Mouse (Mus musculus): Measurements from ENCODE around the gene Ptafr. TPM values are rescaled to one million over a fixed set of nuclear protein-coding genes. Genes with fewer than 3 reads are reported as not detected.

The Ptafr gene
- total and polyA plus RNA-seq, 3 experiments, result 1.7 to 3.1 (median 1.8) TPM

DNA sequence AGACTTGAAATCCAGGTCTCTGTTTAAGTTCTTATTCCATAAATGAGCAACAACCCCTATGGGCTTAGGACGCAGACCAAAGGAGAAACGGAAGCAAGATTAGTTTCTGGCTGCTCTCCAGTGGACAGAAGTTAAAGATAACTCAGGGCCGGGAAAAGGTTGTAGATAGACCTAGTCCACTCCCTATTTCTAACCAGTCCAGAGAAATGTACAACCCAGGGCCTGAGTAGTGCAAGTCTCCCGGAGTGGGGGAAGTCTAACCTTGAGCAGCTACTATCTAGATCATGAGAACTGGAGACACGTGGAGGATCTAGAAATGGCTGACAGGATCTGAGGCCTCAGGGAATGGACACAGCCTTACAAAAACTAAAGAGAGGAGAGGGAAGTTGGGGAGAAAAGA is 31.4 kb upstream of the Ptafr start:
- Histone ChIP-seq H3K36me3 (ENCODE audit: control insufficient read depth, insufficient read depth, low read length) (peaks cover 4% of the 10 kb centered on the region; the same call in 1 of the 2 replicates), H3K4me3 (peak overlapping the region; percentile 90), H3K27ac (peak overlapping the region; percentile 71), H3K4me1 (ENCODE audit: control insufficient read depth, insufficient read depth, low read length) (peaks cover 6% of the 10 kb centered on the region), H3K9ac (ENCODE audit: low read depth, low read length) (peak overlapping the region; percentile 90), H3K27me3 (ENCODE audit: control insufficient read depth, insufficient read depth, low read length) (no peaks in the 10 kb centered on the region), H3K79me2 (replicated peaks; ENCODE audit: control insufficient read depth, insufficient read depth, low read length) (peaks cover 6% of the 10 kb centered on the region)
- TF ChIP-seq EP300 (IDR thresholded peaks at IDR 0.05; ENCODE audit: insufficient read depth, low read depth, low read length), result no peak
- no peak for TF ChIP-seq POLR2A (IDR thresholded peaks at IDR 0.05; ENCODE audit: insufficient read depth, low read depth, low read length)
- no peak for TF ChIP-seq CTCF (IDR thresholded peaks at IDR 0.05)
- WGBS, result 4% methylated on average over 5 of the region's 5 CpGs
- peak; percentile 28 to 34 for DNase-seq
- intact Hi-C loops (cut with DNase I), result loop anchor here (2.0 kb wide), 1 partner anchor 18 kb away; no protein-coding TSS in a partner anchor

- peaks cover 6% of the 10 kb centered on the region for H3K4me1 ChIP-seq (ENCODE audit: control insufficient read depth, insufficient read depth, low read length)
- WGBS, result under 1% methylated on average over 60 of the region's 63 CpGs
- peaks cover 5% of the 10 kb centered on the region for H3K36me3 ChIP-seq (ENCODE audit: control insufficient read depth, insufficient read depth, low read length)
- peaks cover 8% of the 10 kb centered on the region for H3K79me2 ChIP-seq (replicated peaks; ENCODE audit: control insufficient read depth, insufficient read depth, low read length)
- H3K4me3 ChIP-seq, result peak within 1 kb of the TSS; percentile 90
- TF ChIP-seq CTCF (IDR thresholded peaks at IDR 0.05) (no peak), EP300 (IDR thresholded peaks at IDR 0.05; ENCODE audit: insufficient read depth, low read depth, low read length) (0 out of 2 replicates have a peak, but pooled peaks have one; percentile 37), POLR2A (IDR thresholded peaks at IDR 0.05; ENCODE audit: insufficient read depth, low read depth, low read length) (peak; percentile 93)
- peak; percentile 89 to 93 for DNase-seq
- peak within 1 kb of the TSS; percentile 90 for H3K9ac ChIP-seq (ENCODE audit: low read depth, low read length)
- no peaks in the 10 kb centered on the region for H3K27me3 ChIP-seq (ENCODE audit: control insufficient read depth, insufficient read depth, low read length)
- H3K27ac ChIP-seq, result peak within 1 kb of the TSS; percentile 71
- intact Hi-C loops (cut with DNase I), result loop anchor here (2.0 kb wide), 1 partner anchor 18 kb away; no protein-coding TSS in a partner anchor
Measured at GRCm38 (mm10) chr4:132532981-132533916, 30.6 kb upstream of the Ptafr start, which contains the start of gene Atpif1. Atpif1 (minus strand) TSS chr4:132533659.

DNA sequence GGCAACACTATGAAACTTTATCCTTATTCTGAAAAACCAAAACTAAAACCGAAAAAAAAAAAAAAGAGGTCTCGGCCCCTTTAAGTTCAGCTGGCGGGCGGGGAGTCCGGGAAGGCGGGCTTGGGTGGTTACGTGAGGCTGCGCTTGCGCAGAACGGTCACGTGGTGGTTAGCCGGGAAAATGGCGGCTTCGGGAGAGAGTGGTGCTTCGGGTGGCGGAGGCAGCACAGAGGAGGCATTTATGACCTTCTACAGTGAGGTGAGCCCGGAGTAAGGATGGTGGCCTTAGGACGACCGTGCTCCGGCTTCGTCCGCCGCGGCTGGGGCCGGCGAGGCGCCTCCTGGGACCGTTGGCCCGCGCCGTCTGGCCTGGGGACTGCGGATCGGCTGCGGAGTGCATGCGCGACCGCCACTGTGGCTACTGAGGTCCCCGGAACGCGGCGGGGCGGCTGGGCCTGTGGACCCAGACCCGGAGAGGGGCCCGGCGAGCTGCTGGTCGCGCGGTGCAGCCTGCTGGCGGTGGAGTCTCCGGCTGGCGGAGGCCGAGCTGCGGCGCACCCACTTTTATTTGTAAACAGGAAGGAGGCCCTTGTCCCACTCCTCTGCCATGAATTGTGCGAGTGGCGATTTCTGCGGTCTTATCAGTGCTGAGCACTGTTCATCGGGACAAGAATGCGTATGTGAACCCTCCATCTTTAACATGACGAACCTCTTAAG is 28.3 kb upstream of the Ptafr start, which contains the start of gene Dnajc8:
Gene Dnajc8, plus strand, starts transcription at position 145 of the 716 bp plus-strand sequence.
- peaks cover 6% of the 10 kb centered on the region for H3K36me3 ChIP-seq (ENCODE audit: control insufficient read depth, insufficient read depth, low read length)
- peaks cover 10% of the 10 kb centered on the region for H3K79me2 ChIP-seq (replicated peaks; ENCODE audit: control insufficient read depth, insufficient read depth, low read length)
- H3K4me3 ChIP-seq, result peak within 1 kb of the TSS; percentile 100
- no peak for TF ChIP-seq CTCF (IDR thresholded peaks at IDR 0.05)
- TF ChIP-seq EP300 (IDR thresholded peaks at IDR 0.05; ENCODE audit: insufficient read depth, low read depth, low read length), result peak; percentile 58; the same call in 1 of the 2 replicates
- peak; percentile 89 for TF ChIP-seq POLR2A (IDR thresholded peaks at IDR 0.05; ENCODE audit: insufficient read depth, low read depth, low read length)
- H3K9ac ChIP-seq (ENCODE audit: low read depth, low read length), result peak within 1 kb of the TSS; percentile 88
- DNase-seq, result peak; percentile 94 to 97
- WGBS, result under 1% methylated on average over 60 of the region's 60 CpGs
- H3K27ac ChIP-seq, result peak within 1 kb of the TSS; percentile 84
- peaks cover 6% of the 10 kb centered on the region for H3K4me1 ChIP-seq (ENCODE audit: control insufficient read depth, insufficient read depth, low read length)
- no peaks in the 10 kb centered on the region for H3K27me3 ChIP-seq (ENCODE audit: control insufficient read depth, insufficient read depth, low read length)
- intact Hi-C loops (cut with DNase I), result no loop called here

- Histone ChIP-seq H3K36me3 (ENCODE audit: control insufficient read depth, insufficient read depth, low read length) (peaks cover 10% of the 10 kb centered on the region), H3K27ac (no peak overlapping the region), H3K4me1 (ENCODE audit: control insufficient read depth, insufficient read depth, low read length) (peaks cover 6% of the 10 kb centered on the region), H3K79me2 (replicated peaks; ENCODE audit: control insufficient read depth, insufficient read depth, low read length) (peaks cover 10% of the 10 kb centered on the region), H3K9ac (ENCODE audit: low read depth, low read length) (no peak overlapping the region), H3K27me3 (ENCODE audit: control insufficient read depth, insufficient read depth, low read length) (no peaks in the 10 kb centered on the region), H3K4me3 (no peak overlapping the region)
- no peak for DNase-seq
- intact Hi-C loops (cut with DNase I), result no loop called here
- TF ChIP-seq POLR2A (IDR thresholded peaks at IDR 0.05; ENCODE audit: insufficient read depth, low read depth, low read length), result no peak
- TF ChIP-seq EP300 (IDR thresholded peaks at IDR 0.05; ENCODE audit: insufficient read depth, low read depth, low read length), result no peak
- TF ChIP-seq CTCF (IDR thresholded peaks at IDR 0.05), result no peak
- WGBS, result 80% methylated on average over 5 of the region's 5 CpGs
Measured at GRCm38 (mm10) chr4:132539481-132539880, 24.4 kb upstream of the Ptafr start.

DNA sequence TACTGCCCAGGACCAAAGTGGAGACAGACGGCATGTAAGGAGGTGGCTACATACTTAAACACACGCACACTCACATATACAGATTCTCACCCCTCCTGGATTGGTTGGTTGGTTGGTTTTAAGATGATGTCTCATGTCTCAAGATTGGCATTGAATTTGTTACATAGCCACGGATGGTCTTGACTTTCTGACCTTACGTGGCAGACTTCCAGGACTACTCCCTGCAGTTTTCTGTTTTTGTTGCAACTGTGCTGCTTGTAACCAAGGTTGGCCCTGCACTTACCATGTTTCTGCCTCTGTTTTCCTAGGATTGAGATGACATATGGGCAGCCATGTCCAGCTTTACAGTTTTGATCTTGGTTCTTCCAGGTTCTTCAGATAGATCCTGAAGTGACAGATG is 22.5 kb upstream of the Ptafr start:
- H3K9ac ChIP-seq (ENCODE audit: low read depth, low read length), result no peak overlapping the region
- WGBS, result 72% methylated on average over 4 of the region's 4 CpGs
- peaks cover 5% of the 10 kb centered on the region for H3K79me2 ChIP-seq (replicated peaks; ENCODE audit: control insufficient read depth, insufficient read depth, low read length)
- intact Hi-C loops (cut with DNase I), result no loop called here
- H3K27ac ChIP-seq, result no peak overlapping the region
- TF ChIP-seq CTCF (IDR thresholded peaks at IDR 0.05) (no peak), POLR2A (IDR thresholded peaks at IDR 0.05; ENCODE audit: insufficient read depth, low read depth, low read length) (no peak), EP300 (IDR thresholded peaks at IDR 0.05; ENCODE audit: insufficient read depth, low read depth, low read length) (no peak)
- H3K4me1 ChIP-seq (ENCODE audit: control insufficient read depth, insufficient read depth, low read length), result peaks cover 5% of the 10 kb centered on the region
- H3K27me3 ChIP-seq (ENCODE audit: control insufficient read depth, insufficient read depth, low read length), result no peaks in the 10 kb centered on the region
- no peak for DNase-seq
- H3K4me3 ChIP-seq, result no peak overlapping the region
- H3K36me3 ChIP-seq (ENCODE audit: control insufficient read depth, insufficient read depth, low read length), result peaks cover 10% of the 10 kb centered on the region
